Mouse (Mus musculus) megakaryocyte-erythroid progenitor cell, adult 5-6 weeks (primary cell): ENCODE results near the gene Nbea. TPM values are rescaled to one million over a fixed set of nuclear protein-coding genes. Genes with fewer than 3 reads are reported as not detected.

Experiments
- ATAC-seq: replicated peaks from 2 replicates; pipeline ENCODE4 v1.8.0; 2016; ENCODE audit warnings: mild to moderate bottlenecking, inconsistent platforms; ENCODE audit not compliant: severe bottlenecking, poor library complexity, low FRiP score, low TSS enrichment
- total RNA-seq, 2 experiments: library from RNA; stranded (forward) in 1 of 2; stranded (reverse) in 1 of 2; fragments of 200-1000, 215-1000 nt in 1 of 2; fragments of >200 nt in 1 of 2; fragmentation: Nextera tagmentation in 1 of 2; gene quantifications; 2 replicates each; pipeline ENCODE4 v1.2.3; 2014 to 2017

Gene Nbea
- 0.94 TPM in 1 of 2 replicates, not detected in the other for total RNA-seq (2014; fragmentation: Nextera tagmentation)
- total RNA-seq (2017): 0.09 and 0.38 TPM in 2 replicates

- no peak for ATAC-seq
Measured at GRCm38 (mm10) chr3:56183159-56184133, at the start of gene Nbea. Gene Nbea, minus strand, starts transcription at chr3:56183701.

- ATAC-seq: no peak
Measured at GRCm38 (mm10) chr3:56229283-56229682, 45.8 kb upstream of the Nbea start.

DNA sequence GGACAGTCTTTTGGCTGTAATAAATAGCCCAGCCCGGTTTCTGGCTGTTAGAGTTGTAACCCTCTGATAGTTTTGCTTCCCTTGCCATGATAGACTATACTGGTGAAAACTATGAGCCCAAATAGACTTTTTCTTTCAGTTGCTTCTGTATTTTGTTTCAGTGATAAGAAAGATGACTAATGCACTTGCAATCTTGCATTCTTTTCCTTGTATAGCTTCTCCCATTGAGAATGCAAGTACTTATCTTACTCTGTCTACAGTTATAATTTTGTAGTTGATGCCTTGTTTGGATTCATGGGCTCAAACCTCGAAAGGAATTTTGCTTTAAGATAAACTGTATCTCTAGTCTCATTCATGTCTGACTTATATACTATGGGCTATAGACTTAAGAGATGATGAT lies 32.5 kb upstream of the Nbea start:
- no peak for ATAC-seq

GRCm38 (mm10) chr3:56203968-56204367 lies 20.5 kb upstream of the Nbea start:
- ATAC-seq: no peak

DNA sequence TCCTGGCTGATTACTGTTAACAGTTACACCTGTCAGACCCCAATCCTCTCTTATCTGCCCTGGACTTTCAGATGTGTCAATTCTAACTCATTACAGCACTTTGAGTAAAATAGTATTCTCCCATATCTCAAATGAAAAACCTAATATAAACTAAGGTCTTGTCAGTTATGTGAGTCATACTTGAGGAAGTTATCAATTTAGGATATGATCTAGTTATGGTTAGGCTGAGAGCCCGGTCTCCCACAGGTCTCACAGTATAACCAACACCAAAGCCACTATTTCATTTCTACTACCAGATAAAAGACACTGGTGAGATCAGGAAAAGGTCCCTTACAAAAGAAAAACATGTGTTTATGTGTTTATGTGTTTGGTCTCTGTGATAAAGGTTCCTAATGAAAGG lies 4.7 kb upstream of the Nbea start:
- no peak for ATAC-seq

DNA sequence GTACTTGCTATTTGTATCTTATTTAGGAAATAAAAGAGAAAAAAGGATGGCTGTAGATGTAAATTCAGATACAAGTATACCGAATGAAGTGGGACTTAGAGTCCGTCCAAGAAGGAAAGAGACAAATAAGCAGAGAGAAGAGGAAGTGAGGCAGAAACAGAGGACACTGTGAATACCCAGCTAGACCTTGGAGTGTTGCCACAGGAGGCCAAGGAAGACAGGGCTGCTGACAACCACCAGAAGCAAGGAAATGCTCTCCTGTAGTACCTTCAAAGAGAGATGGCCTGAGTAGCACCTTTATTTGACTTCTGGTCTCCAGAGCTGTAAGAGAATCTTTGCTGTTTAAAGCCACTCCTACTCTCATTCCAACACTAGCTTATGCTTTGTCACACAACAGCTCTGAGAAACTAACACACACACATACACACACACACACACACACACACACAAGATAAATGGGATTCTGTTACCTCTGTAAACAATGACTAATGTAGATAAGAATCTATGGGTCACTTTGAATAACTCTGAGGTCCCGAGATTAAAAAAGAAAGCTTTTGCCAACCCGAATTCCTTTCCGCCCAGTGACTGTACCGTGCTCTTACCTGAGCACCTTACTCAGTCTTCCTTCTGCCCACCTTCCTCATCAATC lies 3.8 kb upstream of the Nbea start:
- ATAC-seq: no peak

GRCm38 (mm10) chr3:56182371-56183158 lies 936 bp downstream of the Nbea start:
- ATAC-seq: no peak

DNA sequence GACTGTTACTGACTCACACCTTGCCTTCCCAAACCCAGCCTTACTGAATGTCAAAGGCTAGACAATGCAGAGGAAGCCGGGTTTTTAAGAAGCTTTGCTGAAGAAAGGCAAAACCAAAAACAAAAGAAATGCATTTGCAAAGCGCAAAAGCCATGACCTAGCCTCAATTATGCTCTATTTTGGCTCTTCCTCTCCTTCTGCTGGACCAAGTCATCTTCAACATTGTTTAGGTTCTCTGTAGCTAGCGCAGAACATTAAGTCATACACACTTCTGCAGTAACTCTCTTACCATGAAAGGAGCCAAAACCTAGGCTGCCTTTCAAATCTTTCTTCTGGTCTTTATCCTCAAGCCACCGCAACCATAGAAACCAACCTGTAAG lies 1.5 kb downstream of the Nbea start:
- no peak for ATAC-seq

DNA sequence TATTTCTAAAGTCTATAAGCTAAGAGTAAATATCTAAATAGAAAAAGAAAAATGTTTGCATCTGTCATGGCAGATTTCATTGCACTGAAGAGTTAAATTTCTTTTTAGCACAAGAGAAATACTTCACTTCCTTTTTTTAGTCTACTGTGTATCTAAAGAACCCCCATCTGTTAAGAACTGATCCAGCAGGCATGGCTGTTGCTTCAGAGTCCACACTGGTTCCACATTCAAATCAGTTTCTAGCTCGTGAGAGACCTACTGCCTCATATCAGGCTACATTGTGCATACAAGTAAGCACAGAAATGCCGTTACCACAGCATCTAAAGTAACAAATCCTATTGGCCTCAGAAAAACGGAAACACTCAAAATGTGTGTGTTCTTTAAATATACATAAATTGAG lies 2.5 kb downstream of the Nbea start:
- no peak for ATAC-seq

DNA sequence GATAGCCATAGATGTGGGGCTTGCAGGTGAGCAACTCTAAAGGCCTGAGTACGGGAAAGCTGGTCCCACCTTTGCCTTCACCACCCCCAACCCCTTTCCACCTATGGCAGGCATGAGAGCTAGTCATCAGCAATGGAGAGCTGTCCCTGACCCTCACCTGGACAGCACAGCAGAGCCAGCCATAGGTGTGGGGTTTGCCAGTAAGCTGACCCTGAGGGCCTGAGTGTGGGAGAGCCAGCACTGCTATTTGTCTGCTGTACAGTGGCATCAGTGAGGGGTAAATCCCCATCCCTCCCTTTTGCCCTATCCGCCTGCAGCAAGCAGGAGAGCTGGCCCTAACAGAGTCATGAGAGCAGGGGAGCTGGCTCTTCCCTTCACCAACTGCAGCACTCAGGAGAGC lies 25.6 kb downstream of the Nbea start:
- ATAC-seq: no peak

DNA sequence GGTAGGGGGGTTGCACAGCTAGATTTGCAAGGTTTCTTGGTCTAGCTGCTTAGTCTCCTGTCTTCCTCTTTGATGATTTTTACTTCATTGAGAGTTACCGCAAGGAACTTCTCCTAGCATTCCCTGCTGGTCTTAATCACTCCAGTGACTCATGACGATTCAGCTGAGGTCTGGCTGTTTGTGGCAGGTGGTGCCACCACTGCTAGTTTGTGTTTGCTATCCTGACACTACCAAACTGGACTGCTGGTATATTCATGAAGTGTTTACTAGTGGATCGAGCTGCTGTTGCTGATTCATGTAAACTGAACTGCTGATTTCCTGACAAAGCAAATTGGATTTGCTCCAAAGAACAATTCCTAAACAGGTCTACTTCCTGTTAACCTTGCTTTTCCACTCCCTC lies 56.8 kb downstream of the Nbea start:
- ATAC-seq: no peak

DNA sequence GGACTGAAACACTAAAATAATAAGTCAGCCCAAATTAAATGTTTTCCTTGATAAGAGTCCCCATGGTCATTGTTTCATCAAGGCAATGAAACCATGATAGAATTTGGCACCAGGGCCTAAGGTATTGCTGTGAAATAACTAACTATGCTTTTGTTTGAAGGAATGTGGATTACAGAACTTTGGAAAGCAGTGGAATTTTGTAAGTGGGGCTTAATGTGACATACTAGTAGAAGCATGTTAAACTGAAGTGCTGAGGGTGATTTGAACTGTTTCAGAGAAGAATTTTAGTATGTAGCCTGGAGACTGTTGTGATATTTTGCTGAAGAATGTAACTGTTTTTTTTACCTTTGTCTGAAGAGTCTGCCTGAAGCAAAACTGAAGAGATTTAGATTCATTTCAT lies 66.9 kb downstream of the Nbea start:
- ATAC-seq: no peak

GRCm38 (mm10) chr3:56108101-56108500 lies 75.4 kb downstream of the Nbea start:
- ATAC-seq: no peak

DNA sequence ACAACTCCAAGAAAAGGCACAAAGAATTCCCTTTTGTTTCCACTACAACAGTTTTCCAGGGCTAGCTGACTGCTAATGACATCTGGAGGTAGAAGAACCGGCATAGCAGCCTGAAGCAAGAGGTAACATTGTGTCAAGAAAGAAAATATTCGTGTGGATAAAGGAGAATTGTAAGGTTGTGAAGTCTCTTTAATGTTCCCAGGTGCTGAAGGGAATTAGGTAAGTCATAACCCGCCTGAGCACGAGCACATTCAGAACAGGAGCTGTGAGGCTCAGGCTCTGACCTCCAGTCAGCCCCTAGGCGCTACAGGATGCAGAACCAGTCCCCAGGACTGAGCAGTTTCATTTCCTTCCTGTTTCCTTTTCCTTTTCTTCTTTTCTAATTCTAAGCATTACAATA lies 86.4 kb downstream of the Nbea start:
- no peak for ATAC-seq

DNA sequence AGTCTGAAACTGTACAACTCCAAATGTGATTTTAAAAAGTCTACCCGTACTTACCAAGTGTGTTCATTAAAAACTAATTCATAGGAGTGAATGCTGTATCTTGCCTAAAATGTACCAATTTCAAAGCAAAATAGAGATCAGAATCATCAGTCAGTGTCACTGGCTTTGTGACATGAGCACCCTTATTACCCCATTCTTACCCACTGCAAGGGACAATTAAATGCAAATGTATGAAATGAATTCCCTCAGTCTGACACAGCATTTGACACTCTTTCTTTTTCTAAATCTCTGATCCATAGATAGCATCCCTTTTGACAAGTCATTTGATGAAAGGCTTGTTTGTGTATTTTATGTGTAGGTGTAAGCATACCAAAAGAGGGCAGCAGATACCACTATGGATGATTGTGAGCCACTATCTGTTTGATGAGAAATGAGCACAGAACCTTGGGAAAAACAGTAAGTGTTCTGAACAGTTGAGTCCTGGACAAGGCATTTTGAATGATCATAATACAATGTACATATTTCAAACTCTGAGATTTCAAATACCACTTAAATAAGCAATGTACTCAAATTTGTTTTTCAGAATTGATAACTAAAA lies 104.4 kb downstream of the Nbea start:
- no peak for ATAC-seq

GRCm38 (mm10) chr3:56067849-56068248 lies 115.7 kb downstream of the Nbea start:
- no peak for ATAC-seq

DNA sequence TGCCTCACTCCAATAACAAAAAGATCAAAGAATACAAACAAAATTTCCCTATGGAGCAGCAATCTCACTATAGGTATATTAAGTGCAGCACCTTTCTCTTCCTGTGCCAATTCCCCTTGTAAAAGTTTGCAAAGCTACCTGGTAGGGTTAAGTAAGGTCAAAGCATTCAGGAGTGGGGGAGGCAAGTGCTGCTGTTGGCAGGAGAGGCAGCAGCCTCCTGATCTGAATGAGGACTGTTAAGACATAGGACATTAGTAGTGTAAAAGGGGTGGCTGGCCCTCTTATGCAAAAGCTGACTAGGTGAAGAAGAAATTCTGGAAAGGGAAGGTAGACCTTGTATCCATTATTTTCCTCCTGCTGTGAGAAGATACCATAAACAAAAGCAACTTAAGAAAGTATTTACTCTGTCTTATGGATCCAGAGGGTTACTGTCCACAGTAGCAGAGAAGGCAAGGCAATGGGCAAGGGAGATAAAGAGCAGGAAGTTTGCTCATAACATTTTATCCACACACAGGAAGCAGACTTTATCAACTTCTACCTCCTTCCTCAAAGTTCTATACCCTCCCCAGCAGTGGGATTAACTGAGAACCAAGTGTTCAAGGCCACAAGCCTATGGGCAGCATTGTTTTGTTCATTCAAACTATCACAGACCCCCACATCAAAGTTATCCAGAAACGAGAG lies 117.0 kb downstream of the Nbea start:
- ATAC-seq: no peak

GRCm38 (mm10) chr3:56065234-56065633 lies 118.3 kb downstream of the Nbea start:
- no peak for ATAC-seq
